In the genomic region with DNA sequence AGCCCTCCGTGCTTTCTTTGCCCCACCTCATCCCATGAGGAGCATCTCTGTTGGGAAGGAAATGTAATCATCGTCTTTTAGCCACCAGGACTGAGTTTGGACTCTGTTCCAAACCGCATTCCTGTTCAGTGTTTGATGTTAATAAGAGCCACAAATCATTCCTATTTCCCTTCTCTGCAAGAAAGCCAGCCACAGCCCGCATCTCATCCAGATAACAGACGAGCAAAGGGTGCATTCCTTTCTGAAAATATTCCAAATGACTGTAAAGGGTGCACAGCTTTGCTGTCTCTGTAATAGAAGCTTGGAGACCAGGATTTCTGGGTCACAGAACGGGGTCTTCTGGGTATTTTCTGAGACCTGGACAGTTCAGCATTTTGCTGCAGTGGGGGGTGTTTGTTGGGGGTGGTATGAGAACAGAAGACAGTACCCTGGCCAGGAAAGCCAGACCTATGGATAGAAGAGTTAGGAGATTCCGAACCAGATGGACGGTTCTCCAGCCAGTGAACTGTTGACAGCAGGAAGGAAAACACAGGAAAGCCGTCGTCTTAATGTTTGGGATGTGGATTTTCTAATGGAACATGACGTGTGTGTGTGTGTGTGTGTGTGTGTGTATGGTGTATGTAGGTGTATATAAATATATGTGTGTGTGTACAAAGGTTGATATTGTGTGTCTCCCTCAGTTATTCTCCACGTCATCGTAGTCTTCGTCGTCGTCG, we compare ENCODE assay signal across 30 mouse cellular contexts. TPM values are rescaled to one million over a fixed set of nuclear protein-coding genes. Genes with fewer than 3 reads are reported as not detected.
DNase-seq lines count a peak whose midpoint lies in the region; ATAC-seq and TF ChIP-seq lines count a peak whose summit lies in the region.
"Had no signal": no experiment of that assay in that cellular context is flagged by ENCODE, and none has a peak within 500 bp of the region (broad histone marks: within the 10 kb centered on the region; RNA-seq: fewer than 3 reads in every experiment).

No protein-coding gene starts in this region.

- H3K9ac ChIP-seq in kidney, embryonic 14.5 days (ENCODE audit: low read depth, low read length) = no peak overlapping the region
- H3K9ac ChIP-seq in lung, embryonic 14.5 days = no peak overlapping the region; the same call in 1 of the 2 replicates
- H3K9ac ChIP-seq in embryonic facial prominence, embryonic 14.5 days (ENCODE audit: low read depth, low read length) = no peak overlapping the region
- H3K9ac ChIP-seq in limb, embryonic 14.5 days (ENCODE audit: low read depth, low read length, severe bottlenecking) = no peak overlapping the region
- H3K9ac ChIP-seq: embryonic facial prominence, embryonic 13.5 days; forebrain, embryonic 15.5 days; hindbrain, embryonic 15.5 days; midbrain, embryonic 15.5 days; neural tube, embryonic 13.5 days had no signal

- no peak overlapping the region for H3K4me3 ChIP-seq in kidney, embryonic 14.5 days (ENCODE audit: low read length)
- H3K4me3 ChIP-seq in lung, embryonic 14.5 days (ENCODE audit: low read depth, low read length) = no peak overlapping the region
- H3K4me3 ChIP-seq in embryonic facial prominence, embryonic 14.5 days (ENCODE audit: low read depth, low read length) = no peak overlapping the region
- H3K4me3 ChIP-seq in limb, embryonic 14.5 days (replicated peaks; ENCODE audit: low read length) = no peak overlapping the region
- H3K4me3 ChIP-seq: embryonic facial prominence, embryonic 13.5 days; forebrain, embryonic 15.5 days; heart, embryonic 10.5 days; hindbrain, embryonic 15.5 days; left cerebral cortex, adult 2 months; megakaryocyte, embryonic 14.5 days; midbrain, embryonic 15.5 days; myocyte; neural tube, embryonic 13.5 days had no signal

- no peak for TF ChIP-seq POLR2A in limb, embryonic 14.5 days (IDR thresholded peaks at IDR 0.05; ENCODE audit: borderline replicate concordance, extremely low read depth, insufficient read depth, insufficient read length)

- no peaks in the 10 kb centered on the region for H3K27me3 ChIP-seq in kidney, embryonic 14.5 days (ENCODE audit: control insufficient read depth, insufficient read depth, low read length)
- no peaks in the 10 kb centered on the region for H3K27me3 ChIP-seq in lung, embryonic 14.5 days (ENCODE audit: insufficient read depth, low read length)
- no peaks in the 10 kb centered on the region for H3K27me3 ChIP-seq in embryonic facial prominence, embryonic 14.5 days (replicated peaks; ENCODE audit: control insufficient read depth, insufficient read depth, low read length)
- H3K27me3 ChIP-seq in limb, embryonic 14.5 days (ENCODE audit: control insufficient read depth, insufficient read depth, low read length) = no peaks in the 10 kb centered on the region
- H3K27me3 ChIP-seq: embryonic facial prominence, embryonic 13.5 days; forebrain, embryonic 15.5 days; hindbrain, embryonic 15.5 days; megakaryocyte, embryonic 14.5 days; midbrain, embryonic 15.5 days; neural tube, embryonic 13.5 days had no signal

- intact Hi-C loops in left cerebral cortex, postnatal 14 days (cut with DNase I) = no loop called here

- H3K9me3 ChIP-seq in kidney, embryonic 14.5 days (ENCODE audit: control insufficient read depth, low read length) = no peaks in the 10 kb centered on the region
- no peaks in the 10 kb centered on the region for H3K9me3 ChIP-seq in lung, embryonic 14.5 days (ENCODE audit: low read depth, low read length)
- no peaks in the 10 kb centered on the region for H3K9me3 ChIP-seq in embryonic facial prominence, embryonic 14.5 days (ENCODE audit: control insufficient read depth, low read length)
- H3K9me3 ChIP-seq in limb, embryonic 14.5 days (ENCODE audit: control insufficient read depth, low read length) = no peaks in the 10 kb centered on the region
- H3K9me3 ChIP-seq: forebrain, embryonic 15.5 days; heart, embryonic 10.5 days; hindbrain, embryonic 15.5 days; midbrain, embryonic 15.5 days; neural tube, embryonic 13.5 days had no signal

- H3K36me3 ChIP-seq in kidney, embryonic 14.5 days (ENCODE audit: control insufficient read depth, insufficient read depth, low read length) = no peaks in the 10 kb centered on the region
- no peaks in the 10 kb centered on the region for H3K36me3 ChIP-seq in lung, embryonic 14.5 days (ENCODE audit: insufficient read depth)
- H3K36me3 ChIP-seq in embryonic facial prominence, embryonic 14.5 days (ENCODE audit: control insufficient read depth, insufficient read depth, low read length) = no peaks in the 10 kb centered on the region
- no peaks in the 10 kb centered on the region for H3K36me3 ChIP-seq in limb, embryonic 14.5 days (ENCODE audit: control insufficient read depth, insufficient read depth, low read length)
- H3K36me3 ChIP-seq: embryonic facial prominence, embryonic 13.5 days; forebrain, embryonic 15.5 days; heart, embryonic 10.5 days; hindbrain, embryonic 15.5 days; midbrain, embryonic 15.5 days; neural tube, embryonic 13.5 days had no signal

- 62% methylated on average over 17 of the region's 17 CpGs for WGBS in kidney, embryonic 14.5 days
- 55% methylated on average over 17 of the region's 17 CpGs for WGBS in lung, embryonic 14.5 days
- 68% methylated on average over 17 of the region's 17 CpGs for WGBS in embryonic facial prominence, embryonic 14.5 days
- WGBS in limb, embryonic 14.5 days = 67% methylated on average over 17 of the region's 17 CpGs

- H3K4me1 ChIP-seq in kidney, embryonic 14.5 days (ENCODE audit: control insufficient read depth, insufficient read depth, low read length) = 0 out of 2 replicates have a peak, but pooled peaks cover 3% of the 10 kb centered on the region
- 0 out of 2 replicates have a peak, but pooled peaks cover 4% of the 10 kb centered on the region for H3K4me1 ChIP-seq in lung, embryonic 14.5 days (ENCODE audit: insufficient read depth)
- no peaks in the 10 kb centered on the region for H3K4me1 ChIP-seq in embryonic facial prominence, embryonic 14.5 days (ENCODE audit: control insufficient read depth, insufficient read depth, low read length)
- peaks cover 3% of the 10 kb centered on the region; the same call in 1 of the 2 replicates for H3K4me1 ChIP-seq in limb, embryonic 14.5 days (ENCODE audit: control insufficient read depth, insufficient read depth, low read length)
- H3K4me1 ChIP-seq: forebrain, embryonic 15.5 days; heart, embryonic 10.5 days; hindbrain, embryonic 15.5 days; megakaryocyte, embryonic 14.5 days; midbrain, embryonic 15.5 days; neural tube, embryonic 13.5 days had no signal

- peak overlapping the region; percentile 62; the same call in 1 of the 2 replicates for H3K27ac ChIP-seq in kidney, embryonic 14.5 days (ENCODE audit: low read depth, low read length)
- H3K27ac ChIP-seq in lung, embryonic 14.5 days (ENCODE audit: low read depth) = no peak overlapping the region
- 0 out of 2 replicates have a peak overlapping the region, but pooled peaks have one; percentile 6 for H3K27ac ChIP-seq in embryonic facial prominence, embryonic 14.5 days (replicated peaks; ENCODE audit: low read depth, low read length)
- no peak overlapping the region for H3K27ac ChIP-seq in limb, embryonic 14.5 days (replicated peaks; ENCODE audit: low read depth, low read length)
- H3K27ac ChIP-seq: embryonic facial prominence, embryonic 13.5 days; forebrain, embryonic 15.5 days; heart, embryonic 10.5 days; hindbrain, embryonic 15.5 days; left cerebral cortex, adult 2 months; midbrain, embryonic 15.5 days; neural tube, embryonic 13.5 days had no signal

- ATAC-seq in kidney, embryonic 14.5 days (ENCODE audit: low FRiP score, low TSS enrichment) = peak; percentile 61; the same call in 1 of the 2 replicates
- ATAC-seq in lung, embryonic 14.5 days (ENCODE audit: insufficient read depth) = peak; percentile 70; the same call in 1 of the 2 replicates
- ATAC-seq in embryonic facial prominence, embryonic 14.5 days (ENCODE audit: low read depth) = no peak
- ATAC-seq in limb, embryonic 14.5 days (ENCODE audit: low FRiP score, low read depth) = no peak
- ATAC-seq: forebrain, embryonic 15.5 days; midbrain, embryonic 15.5 days had no signal

- no peak for TF ChIP-seq CTCF in lung, embryonic 14.5 days (IDR thresholded peaks at IDR 0.05; ENCODE audit: low read depth)

- H3K4me2 ChIP-seq in kidney, embryonic 14.5 days (replicated peaks; ENCODE audit: low read depth, low read length) = no peak overlapping the region
- no peak overlapping the region for H3K4me2 ChIP-seq in lung, embryonic 14.5 days
- H3K4me2 ChIP-seq in embryonic facial prominence, embryonic 14.5 days (ENCODE audit: low read depth, low read length) = no peak overlapping the region
- H3K4me2 ChIP-seq in limb, embryonic 14.5 days (replicated peaks; ENCODE audit: low read depth, low read length, severe bottlenecking) = no peak overlapping the region
- H3K4me2 ChIP-seq: embryonic facial prominence, embryonic 13.5 days; forebrain, embryonic 15.5 days; hindbrain, embryonic 15.5 days; liver, embryonic 11.5 days; midbrain, embryonic 15.5 days; neural tube, embryonic 13.5 days had no signal

- DNase-seq in kidney, adult 18-20 months = no peak
- peak; percentile 47 for DNase-seq in lung, embryonic 14.5 days
- no peak for DNase-seq in lung, postnatal 14 days
- peak; percentile 51 for DNase-seq in embryonic facial prominence, embryonic 14.5 days (ENCODE audit: low spot score)
- peak; percentile 47 for DNase-seq in limb, embryonic 14.5 days (ENCODE audit: low spot score)
- no peak for DNase-seq in cerebellum, adult 11 months
- no peak for DNase-seq in left cerebral cortex, postnatal 14 days (ENCODE audit: low spot score in 2 of 2)
- DNase-seq: adrenal gland, adult 2 months; cerebellum, adult 18-20 months; cerebellum, postnatal 14 days; kidney, adult 11 months; left cerebral cortex, postnatal 4 days; lung, adult 2 months; lung, postnatal 36 days; retina, postnatal 1 day; right cerebral cortex, postnatal 25 days; spleen, adult 18-20 months; thymus, adult 2 months had no signal

RNA-seq across cellular contexts. Expression of gene Cldn11, which starts 49.6 kb away (rescaled TPM):
- polyA plus RNA-seq in kidney, embryonic 14.5 days (2014; fragmentation: Nextera tagmentation; extraction: Ambion mirVana) = 47.5 and 53.0 TPM in 2 replicates
- 3.4 and 3.6 TPM in 2 replicates for polyA plus RNA-seq in lung, embryonic 14.5 days (2014; fragmentation: Nextera tagmentation; extraction: Ambion mirVana)
- 59.9 and 65.7 TPM in 2 replicates for polyA plus RNA-seq in embryonic facial prominence, embryonic 14.5 days (2014; fragmentation: Nextera tagmentation; extraction: Ambion mirVana)
- polyA plus RNA-seq in limb, embryonic 14.5 days (2012; rRNA removed) = 9.2 and 14.0 TPM in 2 replicates
- 10.7 and 13.8 TPM in 2 replicates for polyA plus RNA-seq in limb, embryonic 14.5 days (2014; fragmentation: Nextera tagmentation; extraction: Ambion mirVana)
- 100 to 1,000 TPM in 1 of 2 experiments, 10 to 100 TPM in 1; 80.3 to 138 TPM for total RNA-seq in left cerebral cortex, postnatal 14 days (2021)
- total RNA-seq: hematopoietic stem cell, adult 5-6 weeks had no signal
- polyA plus RNA-seq: myocyte had no signal

Comparison
In these comparisons a context has a peak if more than half of its experiments do, and no peak if none do; other contexts are left out.
1. DNase-seq: peak in lung, embryonic 14.5 days (single experiment), embryonic facial prominence, embryonic 14.5 days (single experiment) and limb, embryonic 14.5 days (single experiment); none in kidney, adult 18-20 months (single experiment), lung, postnatal 14 days (single experiment), cerebellum, adult 11 months (single experiment) and left cerebral cortex, postnatal 14 days (0 of 2).
2. ATAC-seq: peak in kidney, embryonic 14.5 days (single experiment) and lung, embryonic 14.5 days (single experiment); none in embryonic facial prominence, embryonic 14.5 days (single experiment) and limb, embryonic 14.5 days (single experiment).
3. H3K27ac ChIP-seq: peak in kidney, embryonic 14.5 days (single experiment) and embryonic facial prominence, embryonic 14.5 days (single experiment); none in lung, embryonic 14.5 days (single experiment) and limb, embryonic 14.5 days (single experiment).